Mouse (Mus musculus) kidney, postnatal 0 days (tissue): ENCODE data around the gene Lrrk1. TPM values are rescaled to one million over a fixed set of nuclear protein-coding genes. Genes with fewer than 3 reads are reported as not detected.

ENCODE experiments used
- ATAC-seq: fragments of 200-750 bp; cut with Nextera tagmentation; replicated peaks from 2 replicates; pipeline ENCODE4 v1.8.0; 2017; ENCODE audit warnings: low read depth, moderate number of reproducible peaks, moderate TSS enrichment, moderate library complexity; ENCODE audit not compliant: low FRiP score
- DNase-seq: peaks from one replicate; pipeline ENCODE4 v3.0.0-alpha.2; 2016; ENCODE audit warnings: low spot score
- H3K27ac ChIP-seq: fragments of 300-500 bp; sonication (generic); 2 replicates; pipeline ENCODE4 v1.5.1; 2014; ENCODE audit warnings: mild to moderate bottlenecking
- H3K27me3 ChIP-seq: fragments of 300-500 bp; sonication (generic); 2 replicates; pipeline ENCODE4 v1.6.1; 2014; ENCODE audit warnings: low read length, mixed read lengths; ENCODE audit not compliant: insufficient read depth
- H3K36me3 ChIP-seq: fragments of 300-500 bp; sonication (generic); 2 replicates; pipeline ENCODE4 v1.6.1; 2014; ENCODE audit warnings: low read length, mixed read lengths; ENCODE audit not compliant: insufficient read depth
- H3K4me1 ChIP-seq: fragments of 300-500 bp; sonication (generic); replicated peaks from 2 replicates; pipeline ENCODE4 v1.6.1; 2014; ENCODE audit warnings: antibody characterized with exemption, low read length, mixed read lengths; ENCODE audit not compliant: insufficient read depth
- H3K4me2 ChIP-seq: fragments of 300-500 bp; sonication (generic); 2 replicates; pipeline ENCODE4 v1.6.1; 2014; ENCODE audit warnings: mild to moderate bottlenecking, low read length, moderate library complexity, mixed read lengths
- H3K4me3 ChIP-seq: fragments of 300-500 bp; sonication (generic); replicated peaks from 2 replicates; pipeline ENCODE4 v1.5.1; 2014; ENCODE audit warnings: low read depth, low read length
- H3K9ac ChIP-seq: fragments of 300-500 bp; sonication (generic); 2 replicates; pipeline ENCODE4 v1.6.1; 2014; ENCODE audit warnings: low read depth, low read length
- H3K9me3 ChIP-seq: fragments of 300-500 bp; sonication (generic); replicated peaks from 2 replicates; pipeline ENCODE4 v1.6.1; 2016; ENCODE audit warnings: low read length, inconsistent platforms, mixed read lengths
- CTCF ChIP-seq: IDR thresholded peaks from 2 replicates; pipeline ENCODE4 v1.5.1; 2016; ENCODE audit warnings: antibody characterized with exemption, low read depth, mild to moderate bottlenecking, moderate library complexity
- WGBS: fragments of 180-500 bp; shearing (Covaris S2); extraction: QIAGEN DNeasy Blood & Tissue Kit; methylation state at CpG from one replicate; pipeline ENCODE4 v1.1.7; 2014; 5-methylcytosine and 5-hydroxymethylcytosine counted together
- polyA plus RNA-seq: library from polyadenylated mRNA; unstranded; fragments of >200 nt; fragmentation: Nextera tagmentation; extraction: Ambion mirVana; gene quantifications from 2 replicates; pipeline ENCODE4 v1.2.1, GENCODE M21; 2015

Gene Lrrk1
- polyA plus RNA-seq, 1 experiment from 2014 or later: 8.5 TPM

GRCm38 (mm10) chr7:66292552-66293376 lies 95.4 kb downstream of the Lrrk1 start:
- H3K27me3 ChIP-seq: no peaks in the 10 kb centered on the region
- no peaks in the 10 kb centered on the region for H3K9me3 ChIP-seq
- no peak overlapping the region for H3K9ac ChIP-seq
- TF ChIP-seq CTCF: no peak
- peaks cover 29% of the 10 kb centered on the region for H3K36me3 ChIP-seq
- H3K4me1 ChIP-seq: no peaks in the 10 kb centered on the region
- no peak overlapping the region for H3K27ac ChIP-seq
- 56% methylated on average over 19 of the region's 19 CpGs for WGBS
- H3K4me3 ChIP-seq: no peak overlapping the region
- DNase-seq (no peak), ATAC-seq (no peak; the same call in 1 of the 2 replicates)
- H3K4me2 ChIP-seq: no peak overlapping the region

DNA sequence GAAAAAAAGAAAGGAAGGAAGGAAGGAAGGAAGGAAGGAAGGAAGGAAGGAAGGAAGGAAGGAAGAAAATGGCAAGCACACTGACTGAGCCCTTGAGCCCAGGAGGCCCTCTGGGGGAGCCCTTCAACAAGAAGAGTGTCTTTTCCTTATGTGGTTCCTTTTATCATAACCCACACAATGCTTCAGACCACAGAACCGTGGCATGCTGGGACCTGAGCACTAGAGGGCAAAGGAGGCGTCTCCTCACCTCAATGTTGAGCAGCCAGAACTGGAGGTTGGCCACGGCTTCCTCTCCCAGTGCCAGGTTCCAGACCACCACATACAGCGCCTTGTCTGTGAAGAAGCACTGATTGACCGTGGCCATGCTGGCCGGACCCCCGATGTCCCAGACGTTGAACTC lies 96.1 kb downstream of the Lrrk1 start:
- no peak overlapping the region for H3K4me3 ChIP-seq
- TF ChIP-seq CTCF: no peak
- H3K9ac ChIP-seq: no peak overlapping the region
- 90% methylated on average over 8 of the region's 8 CpGs for WGBS
- ATAC-seq: no peak
- H3K27ac ChIP-seq: no peak overlapping the region
- no peak for DNase-seq
- no peaks in the 10 kb centered on the region for H3K9me3 ChIP-seq
- no peaks in the 10 kb centered on the region for H3K4me1 ChIP-seq
- H3K4me2 ChIP-seq: no peak overlapping the region
- peaks cover 25% of the 10 kb centered on the region for H3K36me3 ChIP-seq
- no peaks in the 10 kb centered on the region for H3K27me3 ChIP-seq

DNA sequence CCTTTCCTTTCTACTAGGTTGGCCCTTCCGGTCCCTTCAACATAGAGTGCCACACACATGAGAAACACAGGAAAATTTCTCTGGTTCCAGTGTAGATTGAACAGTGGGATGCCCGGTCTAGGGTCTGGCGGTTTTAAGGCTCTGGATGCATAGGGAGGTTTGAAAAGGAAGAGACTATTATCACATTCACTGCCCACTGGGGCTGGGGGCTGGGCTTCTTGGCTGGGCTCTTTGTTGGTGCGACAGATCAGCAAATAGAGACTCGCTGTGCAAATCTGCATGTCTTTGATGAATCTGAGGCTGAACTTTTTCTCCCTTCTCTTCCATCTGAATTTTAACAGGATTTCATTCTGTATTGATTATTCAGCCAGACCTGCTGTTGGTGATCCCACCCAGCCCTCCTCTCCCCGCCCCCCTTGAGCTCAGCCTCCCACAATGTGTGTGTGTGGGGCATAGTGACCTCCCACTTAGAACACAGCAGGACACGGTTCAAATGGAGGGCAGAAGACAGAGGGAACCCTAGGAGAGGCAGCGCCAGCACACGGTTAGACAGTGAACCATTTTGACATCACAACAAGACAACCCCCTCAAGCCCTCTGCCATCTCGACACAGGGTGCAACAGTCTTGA lies 105.1 kb downstream of the Lrrk1 start:
- H3K4me1 ChIP-seq: no peaks in the 10 kb centered on the region
- no peak for TF ChIP-seq CTCF
- H3K27me3 ChIP-seq: no peaks in the 10 kb centered on the region
- no peak overlapping the region for H3K4me3 ChIP-seq
- ATAC-seq (no peak), DNase-seq (peak; percentile 42)
- no peak overlapping the region for H3K9ac ChIP-seq
- no peak overlapping the region for H3K4me2 ChIP-seq
- H3K36me3 ChIP-seq: peaks cover 8% of the 10 kb centered on the region
- H3K27ac ChIP-seq: no peak overlapping the region
- WGBS: 37% methylated on average over 10 of the region's 10 CpGs
- H3K9me3 ChIP-seq: no peaks in the 10 kb centered on the region

- H3K36me3 ChIP-seq: peaks cover 8% of the 10 kb centered on the region
- no peak for TF ChIP-seq CTCF
- WGBS: 64% methylated on average over 12 of the region's 12 CpGs
- H3K9ac ChIP-seq: no peak overlapping the region
- no peak for DNase-seq
- H3K4me1 ChIP-seq: no peaks in the 10 kb centered on the region
- H3K4me3 ChIP-seq: no peak overlapping the region
- H3K9me3 ChIP-seq: no peaks in the 10 kb centered on the region
- ATAC-seq: no peak
- H3K27ac ChIP-seq: no peak overlapping the region
- no peaks in the 10 kb centered on the region for H3K27me3 ChIP-seq
- H3K4me2 ChIP-seq: no peak overlapping the region
Measured at GRCm38 (mm10) chr7:66282265-66282664, 105.9 kb downstream of the Lrrk1 start.

DNA sequence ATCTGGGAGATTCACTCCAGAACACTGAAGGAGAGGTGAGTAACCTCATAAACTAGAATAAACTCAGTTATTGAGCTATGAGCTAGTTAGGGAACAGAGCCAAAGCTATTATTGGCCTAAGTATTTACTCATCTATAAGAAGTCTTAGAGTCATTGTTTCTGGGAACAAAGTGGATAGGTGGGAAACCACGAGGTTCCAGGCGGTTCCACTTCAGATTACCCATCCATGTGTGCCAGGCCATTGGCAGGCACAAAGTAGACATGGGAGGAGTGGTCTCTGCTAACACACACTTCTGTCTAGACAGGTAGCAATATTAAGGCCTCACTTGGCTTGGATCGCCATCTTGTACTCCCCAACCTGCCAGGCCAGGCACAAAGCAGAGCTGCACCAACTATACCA lies 110.1 kb downstream of the Lrrk1 start:
- no peak overlapping the region for H3K4me2 ChIP-seq
- no peaks in the 10 kb centered on the region for H3K4me1 ChIP-seq
- no peak for TF ChIP-seq CTCF
- DNase-seq: no peak
- WGBS: 86% methylated on average over 3 of the region's 3 CpGs
- H3K27ac ChIP-seq: no peak overlapping the region
- peaks cover 6% of the 10 kb centered on the region for H3K36me3 ChIP-seq
- H3K27me3 ChIP-seq: no peaks in the 10 kb centered on the region
- H3K9ac ChIP-seq: no peak overlapping the region
- ATAC-seq: no peak
- H3K9me3 ChIP-seq: no peaks in the 10 kb centered on the region
- no peak overlapping the region for H3K4me3 ChIP-seq

- 87% methylated on average over 5 of the region's 5 CpGs for WGBS
- peaks cover 12% of the 10 kb centered on the region; the same call in 1 of the 2 replicates for H3K36me3 ChIP-seq
- H3K9me3 ChIP-seq: no peaks in the 10 kb centered on the region
- no peak overlapping the region for H3K9ac ChIP-seq
- H3K4me1 ChIP-seq: no peaks in the 10 kb centered on the region
- no peak for TF ChIP-seq CTCF
- no peak for DNase-seq
- no peak overlapping the region for H3K4me3 ChIP-seq
- H3K4me2 ChIP-seq: no peak overlapping the region
- no peak overlapping the region for H3K27ac ChIP-seq
- no peak for ATAC-seq
- H3K27me3 ChIP-seq: no peaks in the 10 kb centered on the region
Measured at GRCm38 (mm10) chr7:66273494-66273893, 114.7 kb downstream of the Lrrk1 start.
